Mouse (Mus musculus): ENCODE measurements around the gene Nptxr. TPM values are rescaled to one million over a fixed set of nuclear protein-coding genes. Genes with fewer than 3 reads are reported as not detected.

Nptxr gene
- polyA plus RNA-seq, 1 experiment, result 0.60 TPM

- no peaks in the 10 kb centered on the region; the same call in 1 of the 2 replicates for H3K4me1 ChIP-seq (ENCODE audit: control insufficient read depth, insufficient read depth, low read length)
- H3K4me3 ChIP-seq (replicated peaks; ENCODE audit: control insufficient read depth, low read depth, low read length), result no peak overlapping the region
- 89% methylated on average over 9 of the region's 9 CpGs for WGBS
- no peak overlapping the region for H3K27ac ChIP-seq (ENCODE audit: control insufficient read depth, insufficient read depth, low read depth, low read length, poor library complexity)
- TF ChIP-seq CTCF (IDR thresholded peaks at IDR 0.05; ENCODE audit: control insufficient read depth, insufficient read depth, low read length), result no peak
- no peak for TF ChIP-seq POLR2A (IDR thresholded peaks at IDR 0.05; ENCODE audit: borderline replicate concordance, control insufficient read depth, low read depth, low read length)
These were observed 41.6 kb downstream of the Nptxr start for GRCm38 (mm10) chr15:79763001-79763400.

- Histone ChIP-seq H3K27ac (ENCODE audit: control insufficient read depth, insufficient read depth, low read depth, low read length, poor library complexity) (no peak overlapping the region), H3K4me3 (replicated peaks; ENCODE audit: control insufficient read depth, low read depth, low read length) (no peak overlapping the region), H3K4me1 (ENCODE audit: control insufficient read depth, insufficient read depth, low read length) (peaks cover 8% of the 10 kb centered on the region)
- TF ChIP-seq POLR2A (IDR thresholded peaks at IDR 0.05; ENCODE audit: borderline replicate concordance, control insufficient read depth, low read depth, low read length), result no peak
- 90% methylated on average over 6 of the region's 6 CpGs for WGBS
These were observed 43.6 kb downstream of the Nptxr start for GRCm38 (mm10) chr15:79760956-79761355.

- no peak for TF ChIP-seq CTCF (IDR thresholded peaks at IDR 0.05; ENCODE audit: control insufficient read depth, insufficient read depth, low read length)
- no peak for TF ChIP-seq POLR2A (IDR thresholded peaks at IDR 0.05; ENCODE audit: borderline replicate concordance, control insufficient read depth, low read depth, low read length)
- 58% methylated on average over 3 of the region's 3 CpGs for WGBS
- Histone ChIP-seq H3K4me3 (replicated peaks; ENCODE audit: control insufficient read depth, low read depth, low read length) (no peak overlapping the region), H3K27ac (ENCODE audit: control insufficient read depth, insufficient read depth, low read depth, low read length, poor library complexity) (peak overlapping the region; percentile 75), H3K4me1 (ENCODE audit: control insufficient read depth, insufficient read depth, low read length) (peaks cover 11% of the 10 kb centered on the region)
These were observed 47.4 kb downstream of the Nptxr start for GRCm38 (mm10) chr15:79757118-79757517.

- TF ChIP-seq POLR2A (IDR thresholded peaks at IDR 0.05; ENCODE audit: borderline replicate concordance, control insufficient read depth, low read depth, low read length), result no peak
- Histone ChIP-seq H3K4me1 (ENCODE audit: control insufficient read depth, insufficient read depth, low read length) (peaks cover 11% of the 10 kb centered on the region), H3K27ac (ENCODE audit: control insufficient read depth, insufficient read depth, low read depth, low read length, poor library complexity) (no peak overlapping the region), H3K4me3 (replicated peaks; ENCODE audit: control insufficient read depth, low read depth, low read length) (no peak overlapping the region)
- 71% methylated on average over 8 of the region's 8 CpGs for WGBS
These were observed 48.5 kb downstream of the Nptxr start for GRCm38 (mm10) chr15:79755977-79756625.

- WGBS, result 70% methylated on average over 4 of the region's 4 CpGs
- Histone ChIP-seq H3K4me3 (replicated peaks; ENCODE audit: control insufficient read depth, low read depth, low read length) (no peak overlapping the region), H3K27ac (ENCODE audit: control insufficient read depth, insufficient read depth, low read depth, low read length, poor library complexity) (no peak overlapping the region), H3K4me1 (ENCODE audit: control insufficient read depth, insufficient read depth, low read length) (peaks cover 11% of the 10 kb centered on the region)
- TF ChIP-seq CTCF (IDR thresholded peaks at IDR 0.05; ENCODE audit: control insufficient read depth, insufficient read depth, low read length) (no peak), POLR2A (IDR thresholded peaks at IDR 0.05; ENCODE audit: borderline replicate concordance, control insufficient read depth, low read depth, low read length) (no peak)
These were observed 49.4 kb downstream of the Nptxr start for GRCm38 (mm10) chr15:79755176-79755575.

GRCm38 (mm10) chr15:79753873-79754272 is 50.7 kb downstream of the Nptxr start:
- Histone ChIP-seq H3K27ac (ENCODE audit: control insufficient read depth, insufficient read depth, low read depth, low read length, poor library complexity) (no peak overlapping the region), H3K4me3 (replicated peaks; ENCODE audit: control insufficient read depth, low read depth, low read length) (no peak overlapping the region), H3K4me1 (ENCODE audit: control insufficient read depth, insufficient read depth, low read length) (peaks cover 13% of the 10 kb centered on the region)
- WGBS, result 76% methylated on average over 4 of the region's 4 CpGs
- TF ChIP-seq POLR2A (IDR thresholded peaks at IDR 0.05; ENCODE audit: borderline replicate concordance, control insufficient read depth, low read depth, low read length) (no peak), CTCF (IDR thresholded peaks at IDR 0.05; ENCODE audit: control insufficient read depth, insufficient read depth, low read length) (no peak)

- peaks cover 13% of the 10 kb centered on the region for H3K4me1 ChIP-seq (ENCODE audit: control insufficient read depth, insufficient read depth, low read length)
- 91% methylated on average over 3 of the region's 3 CpGs for WGBS
- no peak overlapping the region for H3K4me3 ChIP-seq (replicated peaks; ENCODE audit: control insufficient read depth, low read depth, low read length)
- TF ChIP-seq CTCF (IDR thresholded peaks at IDR 0.05; ENCODE audit: control insufficient read depth, insufficient read depth, low read length) (no peak), POLR2A (IDR thresholded peaks at IDR 0.05; ENCODE audit: borderline replicate concordance, control insufficient read depth, low read depth, low read length) (no peak)
- no peak overlapping the region for H3K27ac ChIP-seq (ENCODE audit: control insufficient read depth, insufficient read depth, low read depth, low read length, poor library complexity)
These were observed 51.2 kb downstream of the Nptxr start for GRCm38 (mm10) chr15:79753420-79753752.

- TF ChIP-seq POLR2A (IDR thresholded peaks at IDR 0.05; ENCODE audit: borderline replicate concordance, control insufficient read depth, low read depth, low read length) (peak; percentile 46; the same call in 1 of the 2 replicates), CTCF (IDR thresholded peaks at IDR 0.05; ENCODE audit: control insufficient read depth, insufficient read depth, low read length) (peak; percentile 97)
- Histone ChIP-seq H3K4me1 (ENCODE audit: control insufficient read depth, insufficient read depth, low read length) (peaks cover 13% of the 10 kb centered on the region), H3K4me3 (replicated peaks; ENCODE audit: control insufficient read depth, low read depth, low read length) (no peak overlapping the region), H3K27ac (ENCODE audit: control insufficient read depth, insufficient read depth, low read depth, low read length, poor library complexity) (peak overlapping the region; percentile 80)
- 26% methylated on average over 11 of the region's 11 CpGs for WGBS
These were observed 51.7 kb downstream of the Nptxr start for GRCm38 (mm10) chr15:79752742-79753419.

All from bone marrow, adult 2 months (tissue).